Mouse (Mus musculus): ENCODE measurements at regions not wholly inside any gene's neighbourhood (a gene's known extent, or its start where the extent isn't known, plus 50 kb on each side); places are given as distances from the start of the nearest gene placed in this dataset.

- DNase-seq (ENCODE audit: low spot score in 2 of 2), result no peak
These were observed 62.8 kb upstream of the Cacna2d3 start for GRCm38 (mm10) chr14:29784506-29784905.

- DNase-seq (ENCODE audit: low spot score in 2 of 2), result no peak
These were observed 64.8 kb upstream of the Cacna2d3 start for GRCm38 (mm10) chr14:29786431-29786830.

GRCm38 (mm10) chr14:29787796-29788195, 66.1 kb upstream of the Cacna2d3 start:
- no peak for DNase-seq (ENCODE audit: low spot score in 2 of 2)

GRCm38 (mm10) chr14:29788351-29788750, 66.7 kb upstream of the Cacna2d3 start:
- DNase-seq (ENCODE audit: low spot score in 2 of 2), result no peak

- DNase-seq (ENCODE audit: low spot score in 2 of 2), result no peak
These were observed 73.7 kb upstream of the Cacna2d3 start for GRCm38 (mm10) chr14:29795325-29795724.

- no peak for DNase-seq (ENCODE audit: low spot score in 2 of 2)
These were observed 74.7 kb upstream of the Cacna2d3 start for GRCm38 (mm10) chr14:29796396-29796795.

GRCm38 (mm10) chr14:29799852-29800251, 78.2 kb upstream of the Cacna2d3 start:
- no peak for DNase-seq (ENCODE audit: low spot score in 2 of 2)

GRCm38 (mm10) chr14:29805234-29805633, 83.6 kb upstream of the Cacna2d3 start:
- no peak for DNase-seq (ENCODE audit: low spot score in 2 of 2)

- no peak for DNase-seq (ENCODE audit: low spot score in 2 of 2)
These were observed 86.2 kb upstream of the Cacna2d3 start for GRCm38 (mm10) chr14:29807881-29808280.

- peak; percentile 15 to 44 for DNase-seq (ENCODE audit: low spot score in 2 of 2)
These were observed 93.0 kb upstream of the Cacna2d3 start for GRCm38 (mm10) chr14:29814626-29815025.

- peak in 1 of 2 experiments; percentile 7 for DNase-seq (ENCODE audit: low spot score in 2 of 2)
These were observed 95.9 kb upstream of the Cacna2d3 start for GRCm38 (mm10) chr14:29817548-29817947.

- peak in 1 of 2 experiments; percentile 32 for DNase-seq (ENCODE audit: low spot score in 2 of 2)
These were observed 96.6 kb upstream of the Cacna2d3 start for GRCm38 (mm10) chr14:29818251-29818650.

- no peak for DNase-seq (ENCODE audit: low spot score in 2 of 2)
These were observed 97.1 kb upstream of the Cacna2d3 start for GRCm38 (mm10) chr14:29818751-29819150.

- DNase-seq (ENCODE audit: low spot score in 2 of 2), result peak in 1 of 2 experiments; percentile 39
These were observed 115.4 kb upstream of the Cacna2d3 start for GRCm38 (mm10) chr14:29837063-29837462.

GRCm38 (mm10) chr14:29839576-29839975, 117.9 kb upstream of the Cacna2d3 start:
- no peak for DNase-seq (ENCODE audit: low spot score in 2 of 2)

GRCm38 (mm10) chr14:29841361-29842117, 119.9 kb upstream of the Cacna2d3 start:
- DNase-seq (ENCODE audit: low spot score in 2 of 2), result peak in 1 of 2 experiments; percentile 9

- DNase-seq (ENCODE audit: low spot score in 2 of 2), result peak in 1 of 2 experiments; percentile 7
These were observed 120.4 kb upstream of the Selenok start for GRCm38 (mm10) chr14:29847661-29848060.

GRCm38 (mm10) chr14:29851286-29851685, 116.8 kb upstream of the Selenok start:
- DNase-seq (ENCODE audit: low spot score in 2 of 2), result no peak

- DNase-seq (ENCODE audit: low spot score in 2 of 2), result no peak
These were observed 116.0 kb upstream of the Selenok start for GRCm38 (mm10) chr14:29851956-29852725.

- DNase-seq (ENCODE audit: low spot score in 2 of 2), result no peak
These were observed 106.1 kb upstream of the Selenok start for GRCm38 (mm10) chr14:29862032-29862431.

GRCm38 (mm10) chr14:29866455-29867275, 101.4 kb upstream of the Selenok start:
- no peak for DNase-seq (ENCODE audit: low spot score in 2 of 2)

All from layer of hippocampus, adult 18-20 months (tissue).